Mouse (Mus musculus) kidney, adult 2 months (tissue): Measurements from ENCODE around the gene Klb. TPM values are rescaled to one million over a fixed set of nuclear protein-coding genes. Genes with fewer than 3 reads are reported as not detected.
A peak's percentile ranks its signal among the peaks of the same experiment; 100 is the strongest.

Experiments
- DNase-seq: peaks from one replicate; pipeline ENCODE4 v3.0.0; 2021
- H3K27ac ChIP-seq: fragments of 200-500 bp; 2 replicates; pipeline ENCODE4 v1.5.1; 2012; ENCODE audit warnings: low read depth, low read length, control low read depth, inconsistent platforms; ENCODE audit not compliant: insufficient read depth
- H3K27me3 ChIP-seq: fragments of 200-500 bp; replicated peaks from 2 replicates; pipeline ENCODE4 v1.6.1; 2012; ENCODE audit warnings: mild to moderate bottlenecking, moderate library complexity, low read length, inconsistent platforms; ENCODE audit not compliant: control insufficient read depth, insufficient read depth
- H3K36me3 ChIP-seq: fragments of 200-500 bp; 2 replicates; pipeline ENCODE4 v1.6.1; 2012; ENCODE audit warnings: mild to moderate bottlenecking, moderate library complexity, low read length, inconsistent platforms; ENCODE audit not compliant: control insufficient read depth, insufficient read depth
- H3K4me1 ChIP-seq: fragments of 200-500 bp; 2 replicates; pipeline ENCODE4 v1.6.1; 2011; ENCODE audit warnings: low read length; ENCODE audit not compliant: control insufficient read depth, insufficient read depth
- H3K4me3 ChIP-seq: fragments of 200-500 bp; 2 replicates; pipeline ENCODE4 v1.5.1; 2011; ENCODE audit warnings: mild to moderate bottlenecking, low read depth, low read length, control low read depth; ENCODE audit not compliant: insufficient read depth
- CTCF ChIP-seq: fragments of 200-500 bp; conservative IDR thresholded peaks from 2 replicates; pipeline ENCODE4 v1.5.1; 2011; ENCODE audit warnings: low read depth, mild to moderate bottlenecking, control low read depth, low read length, moderate library complexity, mixed read lengths; ENCODE audit not compliant: insufficient read depth, insufficient read length
- POLR2A ChIP-seq: fragments of 200-500 bp; IDR thresholded peaks from one replicate; pipeline ENCODE4 v1.6.1; 2011; ENCODE audit warnings: low read depth, low read length, control low read depth
- WGBS: fragments of 180-500 bp; shearing (Covaris S2); methylation state at CpG from one replicate; pipeline ENCODE4 v1.1.7; 2018; 5-methylcytosine and 5-hydroxymethylcytosine counted together
- polyA plus RNA-seq: library from polyadenylated mRNA; depleted of rRNA; stranded (reverse); fragments of >200 nt; gene quantifications from 2 replicates; pipeline ENCODE4 v1.2.3, GENCODE M21; 2012

Klb gene
- polyA plus RNA-seq, 1 experiment: 1.5 TPM

- no peaks in the 10 kb centered on the region for H3K4me1 ChIP-seq
- WGBS: 12% methylated on average over 2 of the region's 2 CpGs
- H3K36me3 ChIP-seq: peaks cover 2% of the 10 kb centered on the region
- no peaks in the 10 kb centered on the region for H3K27me3 ChIP-seq
- no peak overlapping the region for H3K4me3 ChIP-seq
- peak; percentile 91 for DNase-seq
- TF ChIP-seq CTCF (peak; percentile 94), POLR2A (no peak)
- no peak overlapping the region for H3K27ac ChIP-seq
Observed at GRCm38 (mm10) chr5:65401251-65401994, 53.3 kb downstream of the Klb start.

GRCm38 (mm10) chr5:65407989-65408388 lies 59.9 kb downstream of the Klb start:
- H3K27me3 ChIP-seq: no peaks in the 10 kb centered on the region
- WGBS: 84% methylated on average over 12 of the region's 12 CpGs
- H3K36me3 ChIP-seq: peaks cover 1% of the 10 kb centered on the region
- no peak for DNase-seq
- TF ChIP-seq POLR2A: no peak
- TF ChIP-seq CTCF: no peak
- no peak overlapping the region for H3K27ac ChIP-seq
- H3K4me3 ChIP-seq: no peak overlapping the region
- no peaks in the 10 kb centered on the region for H3K4me1 ChIP-seq

- 58% methylated on average over 26 of the region's 26 CpGs for WGBS
- Histone ChIP-seq H3K27me3 (no peaks in the 10 kb centered on the region), H3K36me3 (no peaks in the 10 kb centered on the region; the same call in 1 of the 2 replicates), H3K4me1 (no peaks in the 10 kb centered on the region), H3K27ac (no peak overlapping the region), H3K4me3 (no peak overlapping the region)
- DNase-seq: no peak
- TF ChIP-seq CTCF (no peak), POLR2A (no peak)
Observed at GRCm38 (mm10) chr5:65415653-65416458, 67.7 kb downstream of the Klb start.

- Histone ChIP-seq H3K27me3 (no peaks in the 10 kb centered on the region), H3K4me3 (no peak overlapping the region), H3K27ac (no peak overlapping the region), H3K36me3 (no peaks in the 10 kb centered on the region; the same call in 1 of the 2 replicates), H3K4me1 (peaks cover 10% of the 10 kb centered on the region; the same call in 1 of the 2 replicates)
- DNase-seq: no peak
- 83% methylated on average over 10 of the region's 10 CpGs for WGBS
- TF ChIP-seq CTCF: no peak
Observed at GRCm38 (mm10) chr5:65419136-65419535, 71.0 kb downstream of the Klb start.

GRCm38 (mm10) chr5:65420822-65421221 lies 72.7 kb downstream of the Klb start:
- no peaks in the 10 kb centered on the region for H3K27me3 ChIP-seq
- no peak for TF ChIP-seq CTCF
- no peak for TF ChIP-seq POLR2A
- H3K27ac ChIP-seq: 0 out of 2 replicates have a peak overlapping the region, but pooled peaks have one; percentile 28
- peak; percentile 25 for DNase-seq
- H3K4me3 ChIP-seq: no peak overlapping the region
- WGBS: 35% methylated on average over 6 of the region's 6 CpGs
- H3K4me1 ChIP-seq: peaks cover 15% of the 10 kb centered on the region
- no peaks in the 10 kb centered on the region; the same call in 1 of the 2 replicates for H3K36me3 ChIP-seq

- peak; percentile 67 for DNase-seq
- TF ChIP-seq POLR2A (no peak), CTCF (no peak)
- no peak overlapping the region for H3K4me3 ChIP-seq
- no peak overlapping the region for H3K27ac ChIP-seq
- H3K36me3 ChIP-seq: no peaks in the 10 kb centered on the region; the same call in 1 of the 2 replicates
- 65% methylated on average over 8 of the region's 8 CpGs for WGBS
- H3K27me3 ChIP-seq: no peaks in the 10 kb centered on the region
- peaks cover 15% of the 10 kb centered on the region for H3K4me1 ChIP-seq
Observed at GRCm38 (mm10) chr5:65422803-65423202, 74.7 kb downstream of the Klb start.

- H3K36me3 ChIP-seq: no peaks in the 10 kb centered on the region; the same call in 1 of the 2 replicates
- DNase-seq: peak; percentile 77
- H3K27ac ChIP-seq: no peak overlapping the region
- peaks cover 17% of the 10 kb centered on the region for H3K4me1 ChIP-seq
- 50% methylated on average over 6 of the region's 6 CpGs for WGBS
- TF ChIP-seq CTCF (no peak), POLR2A (no peak)
- H3K4me3 ChIP-seq: no peak overlapping the region
- H3K27me3 ChIP-seq: no peaks in the 10 kb centered on the region
Observed at GRCm38 (mm10) chr5:65424215-65424614, 76.1 kb downstream of the Klb start.
